Mouse (Mus musculus): ENCODE data around the gene Atf6b. TPM values are rescaled to one million over a fixed set of nuclear protein-coding genes. Genes with fewer than 3 reads are reported as not detected.

Atf6b gene
- polyA plus RNA-seq, 1 experiment: 27.9 TPM

- H3K36me3 ChIP-seq (ENCODE audit: control insufficient read depth, insufficient read depth, low read length): no peaks in the 10 kb centered on the region
- H3K4me3 ChIP-seq (ENCODE audit: control insufficient read depth, low read depth, low read length): no peak overlapping the region
- H3K27ac ChIP-seq (ENCODE audit: control insufficient read depth, insufficient read depth, low read depth, low read length): peak overlapping the region; percentile 19; the same call in 1 of the 2 replicates
- H3K27me3 ChIP-seq (ENCODE audit: control insufficient read depth, insufficient read depth, low read length): no peaks in the 10 kb centered on the region; the same call in 1 of the 2 replicates
- TF ChIP-seq CTCF (IDR thresholded peaks at IDR 0.05; ENCODE audit: control insufficient read depth, insufficient read depth, insufficient replicate concordance, low read depth, low read length) (no peak), POLR2A (IDR thresholded peaks at IDR 0.05; ENCODE audit: control insufficient read depth, low read depth, low read length) (no peak)
- H3K4me1 ChIP-seq (ENCODE audit: control insufficient read depth, insufficient read depth, low read length): peaks cover 21% of the 10 kb centered on the region
Observed at GRCm38 (mm10) chr17:34676671-34677070, 29.7 kb downstream of the Atf6b start.

- H3K27me3 ChIP-seq (ENCODE audit: control insufficient read depth, insufficient read depth, low read length): no peaks in the 10 kb centered on the region
Observed at GRCm38 (mm10) chr17:34680191-34680590, 33.2 kb downstream of the Atf6b start.

GRCm38 (mm10) chr17:34680621-34681020 is 33.7 kb downstream of the Atf6b start:
- Histone ChIP-seq H3K4me3 (ENCODE audit: control insufficient read depth, low read depth, low read length) (no peak overlapping the region), H3K4me1 (ENCODE audit: control insufficient read depth, insufficient read depth, low read length) (peaks cover 16% of the 10 kb centered on the region), H3K27me3 (ENCODE audit: control insufficient read depth, insufficient read depth, low read length) (no peaks in the 10 kb centered on the region), H3K36me3 (ENCODE audit: control insufficient read depth, insufficient read depth, low read length) (no peaks in the 10 kb centered on the region), H3K27ac (ENCODE audit: control insufficient read depth, insufficient read depth, low read depth, low read length) (no peak overlapping the region)
- TF ChIP-seq CTCF (IDR thresholded peaks at IDR 0.05; ENCODE audit: control insufficient read depth, insufficient read depth, insufficient replicate concordance, low read depth, low read length) (no peak), POLR2A (IDR thresholded peaks at IDR 0.05; ENCODE audit: control insufficient read depth, low read depth, low read length) (no peak)

More at GRCm38 (mm10) chr17:34680191-34680590, 33.2 kb downstream of the Atf6b start:
- no peak for TF ChIP-seq POLR2A (IDR thresholded peaks at IDR 0.05; ENCODE audit: control insufficient read depth, low read depth, low read length)
- Histone ChIP-seq H3K27ac (ENCODE audit: control insufficient read depth, insufficient read depth, low read depth, low read length) (no peak overlapping the region), H3K4me1 (ENCODE audit: control insufficient read depth, insufficient read depth, low read length) (peaks cover 18% of the 10 kb centered on the region), H3K4me3 (ENCODE audit: control insufficient read depth, low read depth, low read length) (peak overlapping the region; percentile 15), H3K36me3 (ENCODE audit: control insufficient read depth, insufficient read depth, low read length) (no peaks in the 10 kb centered on the region)

GRCm38 (mm10) chr17:34681132-34681571 is 34.2 kb downstream of the Atf6b start:
- Histone ChIP-seq H3K4me1 (ENCODE audit: control insufficient read depth, insufficient read depth, low read length) (peaks cover 16% of the 10 kb centered on the region), H3K36me3 (ENCODE audit: control insufficient read depth, insufficient read depth, low read length) (no peaks in the 10 kb centered on the region), H3K4me3 (ENCODE audit: control insufficient read depth, low read depth, low read length) (no peak overlapping the region), H3K27me3 (ENCODE audit: control insufficient read depth, insufficient read depth, low read length) (no peaks in the 10 kb centered on the region), H3K27ac (ENCODE audit: control insufficient read depth, insufficient read depth, low read depth, low read length) (peak overlapping the region; percentile 3; the same call in 1 of the 2 replicates)
- TF ChIP-seq CTCF (IDR thresholded peaks at IDR 0.05; ENCODE audit: control insufficient read depth, insufficient read depth, insufficient replicate concordance, low read depth, low read length) (no peak), POLR2A (IDR thresholded peaks at IDR 0.05; ENCODE audit: control insufficient read depth, low read depth, low read length) (no peak)

- Histone ChIP-seq H3K4me1 (ENCODE audit: control insufficient read depth, insufficient read depth, low read length) (peaks cover 16% of the 10 kb centered on the region), H3K36me3 (ENCODE audit: control insufficient read depth, insufficient read depth, low read length) (no peaks in the 10 kb centered on the region), H3K4me3 (ENCODE audit: control insufficient read depth, low read depth, low read length) (no peak overlapping the region), H3K27ac (ENCODE audit: control insufficient read depth, insufficient read depth, low read depth, low read length) (no peak overlapping the region), H3K27me3 (ENCODE audit: control insufficient read depth, insufficient read depth, low read length) (no peaks in the 10 kb centered on the region)
- TF ChIP-seq POLR2A (IDR thresholded peaks at IDR 0.05; ENCODE audit: control insufficient read depth, low read depth, low read length): no peak
- no peak for TF ChIP-seq CTCF (IDR thresholded peaks at IDR 0.05; ENCODE audit: control insufficient read depth, insufficient read depth, insufficient replicate concordance, low read depth, low read length)
Observed at GRCm38 (mm10) chr17:34681881-34682536, 35.1 kb downstream of the Atf6b start.

- Histone ChIP-seq H3K27me3 (ENCODE audit: control insufficient read depth, insufficient read depth, low read length) (no peaks in the 10 kb centered on the region), H3K4me3 (ENCODE audit: control insufficient read depth, low read depth, low read length) (no peak overlapping the region), H3K4me1 (ENCODE audit: control insufficient read depth, insufficient read depth, low read length) (peaks cover 16% of the 10 kb centered on the region), H3K27ac (ENCODE audit: control insufficient read depth, insufficient read depth, low read depth, low read length) (peak overlapping the region; percentile 55; the same call in 1 of the 2 replicates), H3K36me3 (ENCODE audit: control insufficient read depth, insufficient read depth, low read length) (no peaks in the 10 kb centered on the region)
- TF ChIP-seq CTCF (IDR thresholded peaks at IDR 0.05; ENCODE audit: control insufficient read depth, insufficient read depth, insufficient replicate concordance, low read depth, low read length) (no peak), POLR2A (IDR thresholded peaks at IDR 0.05; ENCODE audit: control insufficient read depth, low read depth, low read length) (no peak)
Observed at GRCm38 (mm10) chr17:34683179-34683578, 36.2 kb downstream of the Atf6b start.

- no peak overlapping the region for H3K4me3 ChIP-seq (ENCODE audit: control insufficient read depth, low read depth, low read length)
- TF ChIP-seq POLR2A (IDR thresholded peaks at IDR 0.05; ENCODE audit: control insufficient read depth, low read depth, low read length) (no peak), CTCF (IDR thresholded peaks at IDR 0.05; ENCODE audit: control insufficient read depth, insufficient read depth, insufficient replicate concordance, low read depth, low read length) (no peak)
- no peaks in the 10 kb centered on the region for H3K36me3 ChIP-seq (ENCODE audit: control insufficient read depth, insufficient read depth, low read length)
- no peaks in the 10 kb centered on the region for H3K27me3 ChIP-seq (ENCODE audit: control insufficient read depth, insufficient read depth, low read length)
- H3K4me1 ChIP-seq (ENCODE audit: control insufficient read depth, insufficient read depth, low read length): peaks cover 16% of the 10 kb centered on the region
- peak overlapping the region; percentile 55; the same call in 1 of the 2 replicates for H3K27ac ChIP-seq (ENCODE audit: control insufficient read depth, insufficient read depth, low read depth, low read length)
Observed at GRCm38 (mm10) chr17:34683686-34684220, 36.8 kb downstream of the Atf6b start.
